Mouse (Mus musculus): Measurements from ENCODE around the gene Obsl1.

The Obsl1 gene

GRCm38 (mm10) chr1:75517984-75518383 lies 11.7 kb upstream of the Obsl1 start:
- DNase-seq = no peak

- peak; percentile 14 for DNase-seq
Measured at GRCm38 (mm10) chr1:75516703-75517380, 10.6 kb upstream of the Obsl1 start.

- no peak for DNase-seq
Measured at GRCm38 (mm10) chr1:75512550-75512949, 6.3 kb upstream of the Obsl1 start.

- DNase-seq = no peak
Measured at GRCm38 (mm10) chr1:75511437-75512210, 5.4 kb upstream of the Obsl1 start.

GRCm38 (mm10) chr1:75510154-75510553 lies 3.9 kb upstream of the Obsl1 start:
- DNase-seq = peak; percentile 33

GRCm38 (mm10) chr1:75509586-75509985 lies 3.3 kb upstream of the Obsl1 start:
- DNase-seq = no peak

GRCm38 (mm10) chr1:75507006-75507405 lies 754 bp upstream of the Obsl1 start, which contains the start of gene Inha:
Inha (plus strand) TSS chr1:75507077.
- no peak for DNase-seq

GRCm38 (mm10) chr1:75505159-75505955 lies 895 bp downstream of the Obsl1 start:
- peak; percentile 80 for DNase-seq

GRCm38 (mm10) chr1:75504256-75505045 lies 1.8 kb downstream of the Obsl1 start:
- DNase-seq = no peak

- no peak for DNase-seq
Measured at GRCm38 (mm10) chr1:75503651-75503980, 2.6 kb downstream of the Obsl1 start.

GRCm38 (mm10) chr1:75502945-75503650 lies 3.2 kb downstream of the Obsl1 start:
- no peak for DNase-seq

- DNase-seq = no peak
Measured at GRCm38 (mm10) chr1:75501905-75502304, 4.3 kb downstream of the Obsl1 start.

GRCm38 (mm10) chr1:75499441-75499840 lies 6.8 kb downstream of the Obsl1 start:
- no peak for DNase-seq

GRCm38 (mm10) chr1:75498897-75499296 lies 7.4 kb downstream of the Obsl1 start:
- no peak for DNase-seq

- DNase-seq = peak; percentile 51
Measured at GRCm38 (mm10) chr1:75494878-75495548, 11.2 kb downstream of the Obsl1 start.

GRCm38 (mm10) chr1:75492579-75493170 lies 13.6 kb downstream of the Obsl1 start:
- no peak for DNase-seq

- no peak for DNase-seq
Measured at GRCm38 (mm10) chr1:75490785-75491551, 15.3 kb downstream of the Obsl1 start.

GRCm38 (mm10) chr1:75487405-75488161 lies 18.7 kb downstream of the Obsl1 start:
- peak; percentile 81 for DNase-seq

GRCm38 (mm10) chr1:75487040-75487404 lies 19.2 kb downstream of the Obsl1 start:
- DNase-seq = no peak

GRCm38 (mm10) chr1:75486561-75486960 lies 19.7 kb downstream of the Obsl1 start:
- no peak for DNase-seq

Data from lung, postnatal 10 days (tissue).